Mouse (Mus musculus): ENCODE data around the gene Rps27l. TPM values are rescaled to one million over a fixed set of nuclear protein-coding genes. Genes with fewer than 3 reads are reported as not detected.
A peak's percentile ranks its signal among the peaks of the same experiment; 100 is the strongest.

Rps27l gene
- polyA plus RNA-seq, 1 experiment from 2014 or later, result 628 TPM

DNA sequence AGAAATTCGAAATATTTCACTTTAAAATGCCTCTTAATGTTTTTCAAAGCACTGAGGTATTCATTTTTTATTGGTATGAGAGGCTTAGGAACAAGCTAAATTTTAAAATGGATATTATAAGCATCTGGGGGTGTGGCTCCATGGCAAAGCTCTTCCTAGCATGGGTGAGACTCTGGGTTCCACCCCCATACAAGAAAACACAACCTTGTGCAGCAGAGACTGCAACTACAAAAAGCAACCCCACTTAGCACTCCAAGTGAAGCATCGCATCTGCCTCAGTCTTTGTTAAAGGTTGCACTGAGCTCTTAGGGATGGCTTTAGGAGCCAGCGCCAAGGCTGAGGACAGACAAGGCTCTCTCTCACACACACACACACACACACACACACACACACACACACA, 15.6 kb downstream of the Rps27l start:
- Histone ChIP-seq H3K27me3 (ENCODE audit: control insufficient read depth, insufficient read depth, low read length) (no peaks in the 10 kb centered on the region), H3K4me2 (no peak overlapping the region), H3K4me1 (ENCODE audit: control insufficient read depth, insufficient read depth, low read length) (no peaks in the 10 kb centered on the region), H3K9me3 (replicated peaks; ENCODE audit: control insufficient read depth, low read length) (no peaks in the 10 kb centered on the region), H3K27ac (ENCODE audit: low read depth, low read length) (no peak overlapping the region), H3K9ac (ENCODE audit: low read depth, low read length) (no peak overlapping the region), H3K36me3 (ENCODE audit: control insufficient read depth, insufficient read depth, low read length) (no peaks in the 10 kb centered on the region), H3K4me3 (ENCODE audit: low read depth, low read length) (no peak overlapping the region)
- ATAC-seq (replicated peaks; ENCODE audit: insufficient number of reproducible peaks, low FRiP score, low TSS enrichment), result no peak
- WGBS (ENCODE audit: insufficient replicate concordance), result 68% methylated on average over 3 of the region's 3 CpGs

DNA sequence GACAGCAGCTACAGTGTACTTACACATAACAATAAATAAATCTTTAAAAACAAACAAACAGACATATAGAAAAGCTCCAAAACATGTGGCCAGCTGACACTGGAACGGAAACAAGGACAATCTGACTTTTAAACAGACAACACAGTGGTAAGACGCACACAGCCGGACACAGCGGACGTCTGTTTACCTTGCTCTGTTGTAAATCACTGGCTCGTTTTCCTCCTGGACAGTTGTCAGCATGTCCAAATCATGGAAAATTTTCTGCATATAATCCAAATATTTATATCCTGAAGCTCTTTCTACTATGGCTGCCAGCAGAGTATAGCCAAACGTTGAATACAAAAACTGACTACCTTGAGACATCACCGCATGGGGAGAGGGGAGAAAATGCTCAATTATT, 21.6 kb downstream of the Rps27l start:
- ATAC-seq (replicated peaks; ENCODE audit: insufficient number of reproducible peaks, low FRiP score, low TSS enrichment), result no peak

DNA sequence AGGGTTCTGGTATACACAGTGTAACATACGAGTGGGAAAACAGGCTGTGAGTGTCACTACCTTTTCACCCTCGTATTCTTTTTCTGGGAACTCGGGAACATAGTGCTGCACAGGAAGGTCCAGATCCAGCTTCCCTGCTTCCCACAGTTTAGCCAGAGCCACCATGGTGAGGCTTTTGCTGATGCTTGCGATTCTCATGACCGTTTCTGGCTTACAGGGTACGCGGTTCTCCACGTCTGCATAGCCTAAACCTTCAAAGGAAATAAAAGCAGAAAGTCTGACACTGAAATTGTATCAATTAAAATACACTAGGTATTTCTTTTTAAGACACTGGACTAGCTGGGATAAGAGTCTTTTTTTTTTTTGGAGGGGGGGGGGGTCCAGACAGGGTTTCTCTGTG, 25.2 kb downstream of the Rps27l start:
- ATAC-seq (replicated peaks; ENCODE audit: insufficient number of reproducible peaks, low FRiP score, low TSS enrichment), result no peak
- H3K27me3 ChIP-seq (ENCODE audit: control insufficient read depth, insufficient read depth, low read length), result no peaks in the 10 kb centered on the region
- no peak overlapping the region for H3K4me3 ChIP-seq (ENCODE audit: low read depth, low read length)
- H3K4me1 ChIP-seq (ENCODE audit: control insufficient read depth, insufficient read depth, low read length), result no peaks in the 10 kb centered on the region; the same call in 1 of the 2 replicates
- H3K36me3 ChIP-seq (ENCODE audit: control insufficient read depth, insufficient read depth, low read length), result peaks cover 7% of the 10 kb centered on the region; the same call in 1 of the 2 replicates
- WGBS (ENCODE audit: insufficient replicate concordance), result 84% methylated on average over 8 of the region's 8 CpGs
- no peaks in the 10 kb centered on the region for H3K9me3 ChIP-seq (replicated peaks; ENCODE audit: control insufficient read depth, low read length)
- H3K27ac ChIP-seq (ENCODE audit: low read depth, low read length), result no peak overlapping the region
- H3K4me2 ChIP-seq, result no peak overlapping the region
- no peak overlapping the region for H3K9ac ChIP-seq (ENCODE audit: low read depth, low read length)

More for the DNA sequence above, 21.6 kb downstream of the Rps27l start:
- H3K4me2 ChIP-seq, result no peak overlapping the region
- no peaks in the 10 kb centered on the region for H3K4me1 ChIP-seq (ENCODE audit: control insufficient read depth, insufficient read depth, low read length)
- H3K9ac ChIP-seq (ENCODE audit: low read depth, low read length), result no peak overlapping the region
- H3K4me3 ChIP-seq (ENCODE audit: low read depth, low read length), result no peak overlapping the region
- H3K36me3 ChIP-seq (ENCODE audit: control insufficient read depth, insufficient read depth, low read length), result peaks cover 7% of the 10 kb centered on the region; the same call in 1 of the 2 replicates
- no peaks in the 10 kb centered on the region for H3K27me3 ChIP-seq (ENCODE audit: control insufficient read depth, insufficient read depth, low read length)
- WGBS (ENCODE audit: insufficient replicate concordance), result 88% methylated on average over 8 of the region's 8 CpGs
- no peaks in the 10 kb centered on the region for H3K9me3 ChIP-seq (replicated peaks; ENCODE audit: control insufficient read depth, low read length)
- no peak overlapping the region for H3K27ac ChIP-seq (ENCODE audit: low read depth, low read length)

DNA sequence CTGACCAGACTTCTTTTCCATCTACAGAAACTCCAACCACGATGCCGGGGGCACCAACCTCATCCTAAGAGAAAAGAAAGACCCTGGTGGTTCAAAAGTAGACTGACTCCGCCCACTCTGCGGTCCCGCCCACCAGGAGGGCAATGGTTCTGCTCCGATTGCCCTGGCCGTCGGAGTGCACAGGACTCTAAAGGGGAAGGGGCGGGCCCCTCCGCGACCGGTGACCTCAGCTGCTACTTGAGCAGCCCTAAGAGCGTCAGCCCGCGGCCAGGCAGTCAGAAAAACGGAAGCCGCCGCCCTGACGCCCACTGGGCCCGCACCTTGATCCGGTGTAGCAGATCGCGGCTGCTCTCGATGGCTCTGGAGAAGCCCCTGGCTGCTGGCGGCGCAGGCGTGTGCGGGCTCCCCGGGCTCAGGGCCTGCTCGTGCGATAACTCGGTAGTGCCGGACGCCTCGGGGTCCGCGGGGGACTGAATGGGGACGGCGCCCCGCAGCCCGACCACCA, 28.9 kb downstream of the Rps27l start:
- Histone ChIP-seq H3K36me3 (ENCODE audit: control insufficient read depth, insufficient read depth, low read length) (peaks cover 1% of the 10 kb centered on the region; the same call in 1 of the 2 replicates), H3K27ac (ENCODE audit: low read depth, low read length) (peak overlapping the region; percentile 92), H3K4me3 (ENCODE audit: low read depth, low read length) (peak overlapping the region; percentile 92), H3K9me3 (replicated peaks; ENCODE audit: control insufficient read depth, low read length) (no peaks in the 10 kb centered on the region), H3K27me3 (ENCODE audit: control insufficient read depth, insufficient read depth, low read length) (no peaks in the 10 kb centered on the region), H3K4me1 (ENCODE audit: control insufficient read depth, insufficient read depth, low read length) (no peaks in the 10 kb centered on the region; the same call in 1 of the 2 replicates), H3K9ac (ENCODE audit: low read depth, low read length) (peak overlapping the region; percentile 87), H3K4me2 (peak overlapping the region; percentile 87)
- under 1% methylated on average over 37 of the region's 41 CpGs for WGBS (ENCODE audit: insufficient replicate concordance)
- peak; percentile 83 for ATAC-seq (replicated peaks; ENCODE audit: insufficient number of reproducible peaks, low FRiP score, low TSS enrichment)

DNA sequence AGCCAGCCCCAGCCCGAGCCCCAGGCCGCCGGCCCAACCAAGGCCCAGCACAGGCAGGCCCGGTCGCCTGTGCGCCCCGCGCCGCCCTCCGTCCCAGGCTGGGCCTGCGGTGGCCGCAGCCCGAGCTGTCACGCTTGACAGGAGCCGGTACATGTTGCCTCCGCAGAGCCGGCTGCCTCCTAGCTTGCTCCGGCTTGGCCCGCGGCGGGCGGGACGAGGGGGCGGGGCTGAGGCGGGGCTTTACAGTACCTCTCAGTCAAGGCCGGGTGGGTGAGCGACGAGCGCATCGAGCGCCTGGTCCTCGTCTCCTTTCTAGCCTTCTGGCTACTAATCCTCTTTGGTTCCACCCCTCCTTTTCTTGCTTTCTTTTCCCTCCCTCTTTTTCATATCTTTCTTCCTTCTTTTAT, 29.4 kb downstream of the Rps27l start, which contains the start of gene Lactb:
Gene Lactb (minus strand): TSS at position 246 of the 407 bp plus-strand sequence.
- peak; percentile 94 for ATAC-seq (replicated peaks; ENCODE audit: insufficient number of reproducible peaks, low FRiP score, low TSS enrichment)
- whole genome bisulfite sequencing (ENCODE audit: insufficient replicate concordance), result 0% methylated on average over 28 of the region's 32 CpGs

DNA sequence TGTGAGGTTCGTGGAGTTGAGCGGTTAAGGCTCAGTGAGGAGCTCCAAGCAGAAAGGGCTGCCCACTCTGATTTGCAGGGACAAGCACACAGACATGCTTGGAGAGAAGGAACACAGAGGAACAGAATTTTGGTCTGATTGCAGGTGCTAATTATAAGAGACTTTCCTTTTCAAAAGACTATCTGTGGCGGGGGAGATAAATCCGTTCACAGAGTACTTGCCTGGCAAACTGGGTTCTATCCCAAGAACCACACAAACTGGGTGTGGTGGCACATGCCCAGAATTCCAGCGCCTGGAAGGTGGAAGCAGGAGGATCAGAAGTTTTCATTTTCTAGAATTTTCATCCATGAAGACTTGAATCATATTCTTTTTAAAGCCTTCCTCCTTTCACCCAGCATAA, 31.2 kb downstream of the Rps27l start:
- ATAC-seq (replicated peaks; ENCODE audit: insufficient number of reproducible peaks, low FRiP score, low TSS enrichment), result no peak
- no peak overlapping the region for H3K9ac ChIP-seq (ENCODE audit: low read depth, low read length)
- no peaks in the 10 kb centered on the region for H3K9me3 ChIP-seq (replicated peaks; ENCODE audit: control insufficient read depth, low read length)
- no peak overlapping the region for H3K4me2 ChIP-seq
- H3K27ac ChIP-seq (ENCODE audit: low read depth, low read length), result no peak overlapping the region
- no peaks in the 10 kb centered on the region; the same call in 1 of the 2 replicates for H3K4me1 ChIP-seq (ENCODE audit: control insufficient read depth, insufficient read depth, low read length)
- no peaks in the 10 kb centered on the region for H3K27me3 ChIP-seq (ENCODE audit: control insufficient read depth, insufficient read depth, low read length)
- WGBS (ENCODE audit: insufficient replicate concordance), result 63% methylated on average over 5 of the region's 5 CpGs
- no peak overlapping the region for H3K4me3 ChIP-seq (ENCODE audit: low read depth, low read length)
- H3K36me3 ChIP-seq (ENCODE audit: control insufficient read depth, insufficient read depth, low read length), result no peaks in the 10 kb centered on the region

More for the DNA sequence above, 29.4 kb downstream of the Rps27l start, which contains the start of gene Lactb:
- H3K36me3 ChIP-seq (ENCODE audit: control insufficient read depth, insufficient read depth, low read length), result no peaks in the 10 kb centered on the region
- H3K9me3 ChIP-seq (replicated peaks; ENCODE audit: control insufficient read depth, low read length), result no peaks in the 10 kb centered on the region
- peak within 1 kb of the TSS; percentile 92 for H3K27ac ChIP-seq (ENCODE audit: low read depth, low read length)
- peak within 1 kb of the TSS; percentile 92 for H3K4me3 ChIP-seq (ENCODE audit: low read depth, low read length)
- no peaks in the 10 kb centered on the region for H3K27me3 ChIP-seq (ENCODE audit: control insufficient read depth, insufficient read depth, low read length)
- H3K9ac ChIP-seq (ENCODE audit: low read depth, low read length), result peak within 1 kb of the TSS; percentile 87
- peak within 1 kb of the TSS; percentile 87 for H3K4me2 ChIP-seq
- H3K4me1 ChIP-seq (ENCODE audit: control insufficient read depth, insufficient read depth, low read length), result no peaks in the 10 kb centered on the region; the same call in 1 of the 2 replicates

DNA sequence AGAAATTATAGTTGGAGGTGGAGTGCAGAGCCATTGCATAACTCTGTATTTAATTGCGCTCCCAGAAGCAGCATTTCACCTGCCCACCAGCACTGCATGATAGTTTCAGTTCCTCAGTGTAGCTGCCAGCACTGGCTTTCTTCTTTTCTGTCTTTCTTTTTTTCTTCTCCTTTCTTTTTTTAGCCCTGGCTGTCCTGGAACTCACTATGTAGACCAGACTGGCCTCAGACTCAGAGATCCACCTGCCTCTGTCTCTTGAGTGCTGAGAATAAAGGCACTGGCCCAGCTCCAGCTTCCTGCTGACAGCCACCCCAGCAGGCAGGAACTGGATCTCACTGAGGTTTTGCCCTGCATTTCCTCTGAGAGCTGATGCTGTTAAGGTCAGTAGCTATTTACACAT, 32.1 kb downstream of the Rps27l start:
- Histone ChIP-seq H3K4me3 (ENCODE audit: low read depth, low read length) (no peak overlapping the region), H3K9me3 (replicated peaks; ENCODE audit: control insufficient read depth, low read length) (no peaks in the 10 kb centered on the region), H3K27ac (ENCODE audit: low read depth, low read length) (no peak overlapping the region), H3K9ac (ENCODE audit: low read depth, low read length) (no peak overlapping the region), H3K27me3 (ENCODE audit: control insufficient read depth, insufficient read depth, low read length) (no peaks in the 10 kb centered on the region), H3K36me3 (ENCODE audit: control insufficient read depth, insufficient read depth, low read length) (no peaks in the 10 kb centered on the region), H3K4me2 (no peak overlapping the region), H3K4me1 (ENCODE audit: control insufficient read depth, insufficient read depth, low read length) (no peaks in the 10 kb centered on the region; the same call in 1 of the 2 replicates)
- 80% methylated on average over 1 of the region's 1 CpGs for WGBS (ENCODE audit: insufficient replicate concordance)
- no peak for ATAC-seq (replicated peaks; ENCODE audit: insufficient number of reproducible peaks, low FRiP score, low TSS enrichment)

DNA sequence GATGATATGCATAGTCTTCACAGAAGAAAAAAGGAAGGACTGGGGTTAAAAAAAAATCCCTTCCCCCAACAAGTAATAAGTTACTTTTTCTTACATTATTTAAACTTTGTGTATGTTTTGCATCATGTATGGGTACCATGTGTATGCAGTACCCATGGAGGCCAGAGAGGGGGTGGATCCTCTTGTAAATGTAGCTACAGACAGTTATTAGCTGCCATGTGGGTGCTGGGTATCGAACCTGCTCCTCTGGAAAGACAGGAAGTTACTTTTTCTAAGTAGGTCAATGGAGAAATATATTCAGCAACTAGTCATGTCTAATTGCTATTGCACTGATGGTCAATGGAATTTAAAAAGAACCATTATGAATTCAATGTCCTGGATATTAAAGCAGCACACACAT, 32.6 kb downstream of the Rps27l start:
- H3K4me3 ChIP-seq (ENCODE audit: low read depth, low read length), result no peak overlapping the region
- no peak overlapping the region for H3K4me2 ChIP-seq
- no peak overlapping the region for H3K9ac ChIP-seq (ENCODE audit: low read depth, low read length)
- ATAC-seq (replicated peaks; ENCODE audit: insufficient number of reproducible peaks, low FRiP score, low TSS enrichment), result no peak
- H3K27me3 ChIP-seq (ENCODE audit: control insufficient read depth, insufficient read depth, low read length), result no peaks in the 10 kb centered on the region
- H3K27ac ChIP-seq (ENCODE audit: low read depth, low read length), result no peak overlapping the region
- H3K9me3 ChIP-seq (replicated peaks; ENCODE audit: control insufficient read depth, low read length), result no peaks in the 10 kb centered on the region
- 70% methylated on average over 1 of the region's 1 CpGs for WGBS (ENCODE audit: insufficient replicate concordance)
- no peaks in the 10 kb centered on the region for H3K36me3 ChIP-seq (ENCODE audit: control insufficient read depth, insufficient read depth, low read length)
- H3K4me1 ChIP-seq (ENCODE audit: control insufficient read depth, insufficient read depth, low read length), result no peaks in the 10 kb centered on the region; the same call in 1 of the 2 replicates

DNA sequence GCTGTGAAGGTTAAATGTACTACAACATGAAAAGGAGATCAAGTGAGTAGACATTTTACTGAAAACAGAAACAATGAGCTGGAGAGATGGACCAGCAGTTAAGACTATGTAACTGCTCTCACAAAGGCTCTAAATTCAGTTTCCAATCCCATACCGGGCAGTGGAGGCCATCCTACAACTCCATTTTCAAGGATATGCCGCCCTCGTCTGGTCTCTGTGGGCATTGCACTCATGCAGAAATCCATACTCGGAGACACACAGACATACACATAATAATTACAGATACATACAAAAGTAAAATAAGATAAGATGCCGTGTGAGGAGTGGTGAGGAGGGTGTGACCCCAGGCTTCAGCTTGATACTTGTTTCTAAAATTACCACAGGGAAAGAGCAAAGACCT, 34.6 kb downstream of the Rps27l start:
- no peaks in the 10 kb centered on the region for H3K27me3 ChIP-seq (ENCODE audit: control insufficient read depth, insufficient read depth, low read length)
- H3K4me3 ChIP-seq (ENCODE audit: low read depth, low read length), result no peak overlapping the region
- no peaks in the 10 kb centered on the region for H3K4me1 ChIP-seq (ENCODE audit: control insufficient read depth, insufficient read depth, low read length)
- H3K9me3 ChIP-seq (replicated peaks; ENCODE audit: control insufficient read depth, low read length), result no peaks in the 10 kb centered on the region
- H3K9ac ChIP-seq (ENCODE audit: low read depth, low read length), result no peak overlapping the region
- no peak for ATAC-seq (replicated peaks; ENCODE audit: insufficient number of reproducible peaks, low FRiP score, low TSS enrichment)
- H3K4me2 ChIP-seq, result no peak overlapping the region
- H3K36me3 ChIP-seq (ENCODE audit: control insufficient read depth, insufficient read depth, low read length), result no peaks in the 10 kb centered on the region
- 7% methylated on average over 5 of the region's 5 CpGs for WGBS (ENCODE audit: insufficient replicate concordance)
- H3K27ac ChIP-seq (ENCODE audit: low read depth, low read length), result no peak overlapping the region
